Mouse (Mus musculus) cerebellum, postnatal 4 days (tissue): Measurements from ENCODE around the gene 4930426L09Rik.
"Not testable (repeated sequence)": the region's sequence is repeated elsewhere in the genome, so short reads cannot be mapped to it uniquely, and the experiment has no call there.

Experiments used
- DNase-seq, 2 experiments: peaks; one replicate each; pipeline ENCODE4 v3.0.0; 2022; ENCODE audit warnings: low spot score in 2 of 2, mixed read lengths in 1 of 2

The 4930426L09Rik gene

GRCm38 (mm10) chr2:18970461-18970860 is 27.7 kb upstream of the 4930426L09Rik start:
- no peak for DNase-seq

DNA sequence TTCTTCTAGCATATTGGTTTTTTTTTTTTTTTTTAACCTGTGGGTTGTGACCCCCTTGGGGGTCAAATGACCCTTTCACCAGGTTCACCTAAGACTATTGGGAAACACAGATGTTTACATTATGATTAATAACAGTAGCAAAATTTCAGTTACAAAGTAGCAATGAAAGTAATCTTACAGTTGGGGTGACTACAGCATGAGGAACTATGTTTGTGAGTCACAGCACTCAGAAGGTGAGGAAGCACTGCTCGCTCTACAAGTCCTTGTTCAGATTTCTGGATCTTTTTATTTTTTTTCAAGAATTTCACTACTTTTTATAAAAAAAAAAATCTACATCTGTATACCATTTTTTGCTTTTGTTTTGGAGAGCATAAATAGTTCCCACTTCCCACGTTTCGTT is 26.6 kb upstream of the 4930426L09Rik start:
- DNase-seq, result no peak

DNA sequence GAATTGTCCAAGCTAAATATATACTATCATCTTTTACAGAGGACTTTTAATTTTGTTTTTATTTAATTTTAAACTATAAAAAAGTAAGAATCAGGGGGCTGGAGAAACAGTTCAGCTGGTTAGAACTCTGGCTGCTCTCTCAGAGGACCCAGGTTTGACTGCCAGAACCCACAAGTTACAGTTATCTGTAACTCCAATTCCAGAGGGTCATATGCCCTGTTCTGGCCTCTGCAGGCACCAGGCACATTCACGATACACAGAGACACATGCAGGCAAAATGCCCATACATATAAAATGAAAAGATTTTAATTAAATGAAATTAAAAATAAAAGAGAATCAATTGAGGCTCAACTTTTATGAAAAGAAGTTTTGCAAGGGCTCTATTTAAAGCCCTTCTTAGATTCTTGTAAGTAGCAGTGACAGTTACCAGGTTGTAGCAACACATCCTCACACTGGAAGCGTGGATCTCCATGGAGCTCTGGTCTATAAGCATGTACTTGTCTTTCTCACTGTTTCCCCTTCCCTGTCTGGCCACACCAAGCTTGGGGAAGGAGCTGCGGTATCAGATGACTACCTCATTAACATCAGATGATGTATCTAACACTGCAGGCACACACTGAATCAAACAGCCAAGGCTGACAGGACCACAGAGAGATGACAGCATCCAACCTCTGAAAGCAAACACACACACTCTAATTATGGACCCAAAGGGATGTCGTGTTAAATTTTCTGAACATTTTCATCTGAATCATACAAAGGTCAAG is 23.1 kb upstream of the 4930426L09Rik start:
- no peak for DNase-seq

DNA sequence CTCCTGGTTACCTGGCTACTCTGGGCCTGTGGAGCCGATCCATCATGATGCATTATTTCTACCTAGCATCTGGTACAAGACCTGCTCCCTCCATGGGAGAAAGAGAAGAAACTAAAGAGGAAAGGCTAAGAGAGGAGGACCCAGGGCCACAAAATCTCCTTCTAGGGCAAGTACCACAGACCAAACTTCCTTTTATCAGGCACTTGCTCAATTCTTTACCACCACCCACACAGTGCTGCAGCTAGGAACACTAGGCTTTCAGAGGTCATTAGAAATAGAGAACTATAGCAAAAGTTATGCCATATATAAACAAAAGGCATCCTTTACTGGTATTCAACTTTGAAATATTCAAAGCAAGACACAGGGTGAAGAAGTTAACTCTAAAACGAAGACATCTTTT is 22.0 kb upstream of the 4930426L09Rik start:
- no peak for DNase-seq

DNA sequence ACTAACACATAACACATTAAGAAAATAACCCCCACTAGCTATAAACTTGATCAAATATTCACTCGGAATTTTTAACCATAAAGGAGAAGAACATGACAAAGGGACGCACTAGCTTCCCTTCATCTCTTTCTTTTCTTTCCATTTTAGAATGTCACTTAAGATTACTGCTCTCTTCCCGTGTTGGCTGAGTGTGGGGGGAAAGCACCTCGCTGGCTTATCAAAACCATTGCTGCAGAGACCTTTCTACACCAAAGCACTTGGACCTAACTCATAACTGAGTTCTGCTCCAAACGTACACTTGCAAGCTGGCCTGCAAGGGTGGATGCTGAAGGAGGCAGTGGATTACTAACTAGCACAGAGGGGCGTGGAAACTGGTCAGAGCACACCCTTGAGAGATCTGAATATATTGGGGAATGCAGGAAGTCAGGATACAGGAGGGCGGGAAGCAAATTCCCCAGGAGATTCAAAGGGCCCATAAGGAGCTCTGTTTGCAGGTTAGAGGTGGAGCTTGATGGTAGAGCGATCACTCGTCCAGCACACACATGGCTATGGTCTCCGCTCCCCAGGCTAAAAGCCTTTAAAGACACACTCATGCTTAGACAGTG is 20.8 kb upstream of the 4930426L09Rik start:
- no peak for DNase-seq

- DNase-seq, result no peak
Measured at GRCm38 (mm10) chr2:18979046-18979445, 19.1 kb upstream of the 4930426L09Rik start.

DNA sequence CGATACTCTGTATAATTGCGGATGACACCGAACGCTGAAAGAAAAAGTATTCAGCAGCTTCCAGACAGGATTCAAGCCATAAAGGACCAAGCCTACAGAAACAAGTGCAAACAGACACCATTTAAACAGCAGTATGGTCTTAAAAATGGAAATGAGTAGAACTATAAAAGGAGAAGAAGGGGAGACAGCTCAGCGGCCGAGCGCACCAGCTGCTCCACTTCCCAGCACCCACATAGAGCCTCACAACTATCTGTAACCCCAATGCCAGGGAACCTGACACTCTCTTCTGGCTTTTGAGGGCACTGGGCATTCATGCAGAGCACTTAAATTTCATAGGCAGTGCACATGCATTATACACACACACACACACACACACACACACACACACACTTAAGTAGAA is 18.5 kb upstream of the 4930426L09Rik start:
- no peak for DNase-seq

DNA sequence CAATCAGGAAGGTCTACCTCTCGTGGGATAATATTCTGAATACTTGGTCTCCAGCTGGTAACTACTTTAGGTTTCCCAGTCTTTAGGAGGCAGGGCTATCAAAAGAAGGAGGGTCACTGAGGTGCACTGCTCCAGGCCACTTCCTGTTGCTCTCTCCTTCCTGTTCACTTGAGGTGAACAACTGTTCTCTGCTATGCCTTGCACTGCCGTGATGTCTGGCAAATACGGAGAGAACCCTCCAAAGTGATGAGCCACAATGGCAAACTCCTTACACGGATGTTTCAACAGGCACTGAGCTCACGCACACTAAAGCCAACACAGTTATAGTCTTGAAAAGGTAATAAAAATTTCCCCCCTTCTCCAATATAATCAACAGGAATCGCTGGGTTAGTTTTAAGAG is 15.6 kb upstream of the 4930426L09Rik start:
- no peak for DNase-seq

- no peak for DNase-seq
Measured at GRCm38 (mm10) chr2:18983546-18983945, 14.6 kb upstream of the 4930426L09Rik start.

GRCm38 (mm10) chr2:18984095-18984847 is 13.9 kb upstream of the 4930426L09Rik start:
- no peak for DNase-seq

- no peak for DNase-seq
Measured at GRCm38 (mm10) chr2:18985506-18985905, 12.6 kb upstream of the 4930426L09Rik start.

- DNase-seq, result no peak
Measured at GRCm38 (mm10) chr2:18988885-18989284, 9.3 kb upstream of the 4930426L09Rik start.

GRCm38 (mm10) chr2:18992512-18993510 is 5.3 kb upstream of the 4930426L09Rik start:
- DNase-seq, result no peak

- peak in 1 of 2 experiments; percentile 8 for DNase-seq
Measured at GRCm38 (mm10) chr2:18996451-18997211, 1.5 kb upstream of the 4930426L09Rik start.

GRCm38 (mm10) chr2:18997387-18997971 is 664 bp upstream of the 4930426L09Rik start:
- peak; percentile 22 to 47 for DNase-seq

GRCm38 (mm10) chr2:18999395-18999794 is 1.3 kb downstream of the 4930426L09Rik start:
- no peak for DNase-seq

DNA sequence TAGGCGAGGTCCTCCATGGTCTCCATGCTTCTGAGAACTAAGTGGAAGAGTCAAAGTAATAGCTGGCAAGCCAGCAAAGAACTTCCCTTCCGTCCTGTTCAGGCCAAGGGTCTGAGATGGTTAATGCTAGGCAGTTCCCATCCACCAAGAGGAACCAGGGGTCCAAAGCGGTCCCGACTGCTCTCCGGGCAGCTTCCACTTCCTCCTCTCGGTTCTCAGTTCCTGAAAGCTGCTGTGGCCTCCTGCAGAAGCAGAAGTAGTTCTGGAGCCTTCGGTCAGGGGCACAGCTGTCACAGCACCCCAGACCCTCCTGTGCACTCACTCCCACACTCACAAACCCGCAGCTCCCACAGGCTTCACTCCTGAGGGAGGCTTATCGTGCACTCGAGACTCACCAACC is 6.7 kb downstream of the 4930426L09Rik start:
- no peak for DNase-seq

GRCm38 (mm10) chr2:19006124-19006523 is 8.0 kb downstream of the 4930426L09Rik start:
- no peak for DNase-seq

DNA sequence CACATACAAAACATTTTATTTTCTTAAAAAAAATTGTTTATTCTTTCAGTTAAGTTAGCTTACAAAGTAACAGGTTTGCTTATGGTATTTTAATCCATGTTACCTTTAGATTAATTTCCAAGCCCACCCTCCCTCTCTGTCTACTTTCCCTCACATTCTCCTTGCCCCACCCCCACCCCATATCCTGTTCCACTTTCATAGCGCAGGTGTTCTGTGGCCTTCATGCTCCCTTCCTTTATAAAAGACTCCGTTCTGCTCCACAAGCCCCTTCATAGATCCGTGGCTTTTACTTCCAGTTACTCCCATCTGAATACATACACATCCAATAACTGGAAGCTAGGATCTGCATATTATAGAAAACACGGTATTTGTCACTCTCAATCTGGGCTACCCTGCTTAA is 9.4 kb downstream of the 4930426L09Rik start:
- DNase-seq, result no peak

DNA sequence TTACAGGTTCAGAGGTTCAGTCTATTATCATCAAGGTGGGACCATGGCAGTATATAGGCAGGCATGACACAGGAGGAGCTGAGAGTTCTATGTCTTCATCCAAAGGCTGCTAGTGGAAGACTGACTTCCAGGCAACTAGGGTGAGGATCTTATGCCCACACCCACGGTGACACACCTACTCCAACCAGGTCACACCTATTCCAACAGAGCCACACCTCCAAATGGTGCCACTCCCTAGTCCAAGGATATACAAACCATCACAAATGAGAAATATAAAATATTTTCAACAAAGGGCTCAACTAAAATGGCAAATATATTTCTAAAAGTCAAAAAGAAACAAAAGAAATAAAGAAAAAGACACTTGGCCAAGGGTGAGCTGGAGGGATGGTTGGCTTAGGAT is 12.4 kb downstream of the 4930426L09Rik start:
- not testable (repeated sequence) for DNase-seq
